Mouse (Mus musculus) retina, postnatal 1 day (tissue): Measurements from ENCODE around the gene Zfp616.

ENCODE experiments used
- DNase-seq: peaks from one replicate; pipeline ENCODE4 v3.0.0-alpha.2; 2012

The Zfp616 gene

DNA sequence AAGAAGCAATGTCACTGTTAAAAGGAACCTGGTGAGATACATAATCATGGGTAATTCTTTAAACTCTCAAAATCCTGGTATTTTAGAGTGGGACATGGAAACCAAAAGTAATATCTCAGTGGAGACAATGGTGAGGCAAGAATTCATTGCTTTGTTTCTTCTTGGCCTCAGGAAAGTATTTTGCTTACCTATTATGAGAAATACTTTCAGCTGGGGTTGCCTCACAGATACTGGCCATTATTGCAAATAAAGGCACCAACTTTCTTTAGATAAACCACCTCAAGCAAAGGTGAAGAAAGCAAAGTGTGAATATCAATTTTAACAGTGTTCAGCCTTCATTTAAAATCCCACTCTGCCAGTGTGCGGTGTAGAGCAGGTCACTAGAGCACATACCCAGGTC is at the start of gene Zfp616:
Zfp616 (plus strand) TSS at position 301 of the 400 bp plus-strand sequence.
- no peak for DNase-seq

DNA sequence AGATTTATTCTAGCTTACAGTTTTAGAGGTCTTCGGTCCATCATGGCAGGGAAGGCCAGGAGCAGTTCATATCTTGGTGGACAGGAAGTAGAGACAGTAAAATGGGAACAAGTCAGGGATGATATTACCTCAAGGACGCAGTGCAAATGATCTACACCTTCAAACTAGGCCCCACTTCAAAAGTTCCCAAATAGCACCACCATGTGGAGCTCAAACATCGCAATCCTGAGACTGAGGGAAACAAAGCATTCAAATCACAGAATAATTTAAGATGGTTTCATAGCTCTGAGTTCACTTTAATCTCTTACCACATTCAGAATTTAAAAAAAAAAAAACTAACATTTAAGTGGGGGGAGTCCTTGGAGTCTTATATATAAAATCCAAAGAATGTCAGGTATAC is 18.4 kb upstream of the Zfp616 start:
- DNase-seq: no peak

DNA sequence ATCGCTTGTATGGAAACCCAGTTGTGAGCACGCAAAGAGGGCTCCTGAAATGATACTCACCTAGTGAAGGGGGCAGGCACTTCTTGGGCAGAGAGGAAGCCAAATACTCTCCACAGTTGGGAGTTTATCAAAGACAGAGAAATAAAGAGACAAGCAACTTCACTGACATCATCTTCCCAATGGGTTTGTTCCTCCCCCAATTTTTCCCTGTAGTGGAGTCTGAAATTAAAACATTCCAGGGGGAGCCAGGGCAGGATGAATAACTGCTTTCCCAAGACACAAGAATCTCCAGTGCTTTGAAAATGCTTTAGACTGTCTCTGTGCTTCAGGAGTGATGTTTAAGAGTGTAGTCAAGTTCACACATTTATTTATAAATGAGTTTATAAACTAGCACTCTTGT is 13.3 kb upstream of the Zfp616 start, which contains the start of the genes Olfr139 and Olfr399:
Olfr139 (minus strand) TSS at position 101 of the 400 bp plus-strand sequence.
Olfr399 (minus strand) TSS at position 165 of the 400 bp plus-strand sequence.
- DNase-seq: no peak

DNA sequence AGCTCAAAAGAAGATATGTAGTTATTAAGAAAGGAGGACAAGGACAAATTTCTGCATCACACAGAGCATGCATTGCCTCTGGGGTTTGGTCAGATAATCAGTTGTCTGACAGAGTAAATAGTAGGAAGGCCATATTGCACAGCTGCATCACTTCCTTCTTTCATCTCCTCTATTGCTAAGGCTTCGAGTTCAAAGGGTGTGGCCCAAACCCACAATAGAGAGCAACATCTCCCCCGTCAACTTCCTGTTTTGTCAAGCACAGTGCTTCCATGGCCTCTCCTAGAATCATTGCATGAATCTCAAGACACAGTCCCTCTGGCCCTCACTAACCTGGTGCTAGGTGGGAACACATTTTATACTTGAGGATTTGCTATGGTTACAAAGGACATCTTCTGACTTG is 31.0 kb downstream of the Zfp616 start:
- DNase-seq: no peak

DNA sequence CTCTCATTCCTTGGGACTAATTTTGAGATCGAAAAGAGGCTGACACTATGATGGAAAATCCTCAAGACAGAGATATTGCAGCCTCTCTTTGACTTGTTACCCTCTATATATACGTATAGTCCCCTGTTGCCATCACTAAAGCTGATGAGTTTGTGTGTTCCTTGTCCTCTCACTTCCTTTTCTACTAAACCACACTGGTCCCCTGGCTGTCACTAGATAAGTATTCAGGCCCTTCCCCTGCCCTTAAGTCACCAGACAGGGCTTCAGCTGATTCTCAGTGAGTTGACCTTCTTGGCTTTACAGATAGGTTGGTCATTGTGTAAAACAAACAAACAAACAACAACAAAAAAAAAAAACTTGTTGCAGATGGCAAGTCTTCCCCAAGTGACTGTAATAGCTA is 31.8 kb downstream of the Zfp616 start:
- DNase-seq: no peak

DNA sequence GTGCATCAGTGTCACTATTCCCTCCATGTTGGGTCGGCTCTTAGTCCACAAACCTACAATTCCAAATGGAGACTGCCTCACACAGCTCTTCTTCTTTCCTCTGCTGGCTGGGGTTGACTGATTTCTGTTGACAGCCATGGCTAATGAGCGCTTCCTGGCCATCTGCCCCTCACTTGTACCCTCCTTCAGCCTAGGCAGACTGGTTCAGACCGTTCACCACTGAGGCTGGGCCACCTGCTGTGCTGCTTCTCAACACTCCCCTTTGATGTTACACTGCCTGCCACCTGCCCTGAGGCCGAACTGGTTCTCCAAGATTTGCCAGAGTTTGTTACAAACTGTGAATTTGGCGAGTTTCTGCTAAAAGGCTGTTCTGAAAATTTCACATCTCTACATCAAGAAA is 35.3 kb downstream of the Zfp616 start:
- DNase-seq: peak; percentile 3

DNA sequence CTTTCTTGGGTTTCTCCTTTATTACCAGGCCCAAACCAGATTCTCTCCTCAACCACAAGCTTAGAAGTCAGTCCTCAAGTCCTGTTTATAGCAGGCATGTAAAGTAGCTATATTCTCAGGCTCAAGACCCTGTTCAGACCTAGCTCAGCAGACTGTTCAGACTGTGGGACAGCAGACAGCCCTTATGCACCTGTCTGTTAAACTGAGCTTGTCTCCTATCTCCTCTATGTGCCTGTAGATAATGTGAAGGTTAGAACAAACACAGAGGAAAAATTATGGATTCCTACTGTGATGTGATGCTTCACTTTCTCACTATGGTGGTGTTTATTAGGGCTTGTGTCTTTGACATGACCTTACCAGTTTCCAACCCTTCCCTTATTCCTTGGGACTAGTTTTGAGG is 43.7 kb downstream of the Zfp616 start, which contains the start of gene Olfr401:
Olfr401 (plus strand) TSS at position 301 of the 400 bp plus-strand sequence.
- DNase-seq: no peak
